Mouse (Mus musculus) CH12.LX (cell line): ENCODE results near the gene Slc6a20b. TPM values are rescaled to one million over a fixed set of nuclear protein-coding genes. Genes with fewer than 3 reads are reported as not detected.

Experiments used
- DNase-seq: peaks from one replicate; pipeline ENCODE4 v3.0.0-alpha.2; 2013; ENCODE audit errors: extremely low read depth
- H3K27ac ChIP-seq: 2 replicates; pipeline ENCODE4 v1.5.1; 2012; ENCODE audit warnings: low read depth, mild to moderate bottlenecking, control low read depth, moderate library complexity; ENCODE audit not compliant: insufficient read depth
- H3K27me3 ChIP-seq: replicated peaks from 2 replicates; pipeline ENCODE3; 2012; ENCODE audit warnings: inconsistent platforms
- H3K36me3 ChIP-seq, 2 experiments: replicated peaks in 1 of 2; 2 replicates each; pipeline versions ENCODE3 to v1.6.1; 2012; ENCODE audit warnings: inconsistent platforms in 1 of 2, low read length in 1 of 2, mild to moderate bottlenecking in 1 of 2, mixed read lengths in 1 of 2, moderate library complexity in 1 of 2; ENCODE audit not compliant: control insufficient read depth in 1 of 2, insufficient read depth in 1 of 2
- H3K4me1 ChIP-seq, 2 experiments: 2 replicates each; pipeline ENCODE4 v1.6.1; 2012; ENCODE audit warnings: inconsistent platforms in 1 of 2, moderate library complexity in 1 of 2; ENCODE audit not compliant: insufficient read depth in 2 of 2, control insufficient read depth in 1 of 2
- H3K4me2 ChIP-seq: 2 replicates; pipeline ENCODE4 v1.6.1; 2012; ENCODE audit warnings: low read depth, mild to moderate bottlenecking, control low read depth; ENCODE audit not compliant: poor library complexity, insufficient read depth, severe bottlenecking
- H3K4me3 ChIP-seq, 3 experiments: fragments of 150-350 bp in 1 of 3; sonication (generic) in 1 of 3; replicated peaks in 1 of 3; 2 replicates each; pipeline versions ENCODE3 to v1.5.1; 2011 to 2012; ENCODE audit warnings: low read depth in 2 of 3, low read length in 2 of 3, mild to moderate bottlenecking in 2 of 3, moderate library complexity in 2 of 3, control low read depth in 1 of 3, improper control_type of control experiment in 1 of 3, inconsistent platforms in 1 of 3, mixed read lengths in 1 of 3; ENCODE audit not compliant: poor library complexity in 1 of 3
- H3K79me2 ChIP-seq: replicated peaks from 2 replicates; pipeline ENCODE4 v1.6.1; 2012; ENCODE audit warnings: mild to moderate bottlenecking, moderate library complexity; ENCODE audit not compliant: control insufficient read depth, poor library complexity, insufficient read depth, severe bottlenecking; ENCODE audit errors: extremely low read depth
- H3K9ac ChIP-seq: 2 replicates; pipeline ENCODE4 v1.6.1; 2012; ENCODE audit warnings: low read depth, mild to moderate bottlenecking, control low read depth, moderate library complexity; ENCODE audit not compliant: insufficient read depth
- H3K9me3 ChIP-seq: replicated peaks from 2 replicates; pipeline ENCODE3; 2012; ENCODE audit warnings: low read length, inconsistent platforms, mixed read lengths
- BHLHE40 ChIP-seq: IDR thresholded peaks from 2 replicates; pipeline ENCODE4 v1.6.1; 2011; ENCODE audit warnings: mild to moderate bottlenecking, low read depth, low read length, improper control_type of control experiment
- CTCF ChIP-seq, 2 experiments: IDR thresholded peaks in 1 of 2; conservative IDR thresholded peaks in 1 of 2; 2 replicates each; pipeline ENCODE4 v1.5.1; 2011 to 2012; ENCODE audit warnings: low read depth in 2 of 2, low read length in 2 of 2, improper control_type of control experiment in 1 of 2, inconsistent platforms in 1 of 2, mild to moderate bottlenecking in 1 of 2, moderate library complexity in 1 of 2
- IRF4 ChIP-seq: IDR thresholded peaks from 2 replicates; pipeline ENCODE4 v1.6.1; 2014; ENCODE audit warnings: low read depth, mild to moderate bottlenecking, inconsistent platforms, low read length, improper control_type of control experiment
- JUN ChIP-seq: IDR thresholded peaks from 2 replicates; pipeline ENCODE4 v1.6.1; 2011; ENCODE audit warnings: low read depth, mild to moderate bottlenecking, low read length, improper control_type of control experiment, moderate library complexity; ENCODE audit not compliant: insufficient read depth
- MAX ChIP-seq: IDR thresholded peaks from 2 replicates; pipeline ENCODE4 v1.6.1; 2011; ENCODE audit warnings: low read length, improper control_type of control experiment
- MEF2A ChIP-seq: IDR thresholded peaks from 2 replicates; pipeline ENCODE4 v1.6.1; 2014; ENCODE audit warnings: low read depth, mild to moderate bottlenecking, inconsistent platforms, low read length, improper control_type of control experiment, borderline replicate concordance
- MXI1 ChIP-seq: IDR thresholded peaks from 2 replicates; pipeline ENCODE4 v1.6.1; 2011; ENCODE audit warnings: mild to moderate bottlenecking, low read depth, low read length, improper control_type of control experiment
- NELFE ChIP-seq: IDR thresholded peaks from 2 replicates; pipeline ENCODE4 v1.6.1; 2011; ENCODE audit warnings: low read depth, low read length, improper control_type of control experiment
- RAD21 ChIP-seq: IDR thresholded peaks from 2 replicates; pipeline ENCODE4 v1.6.1; 2011; ENCODE audit warnings: low read depth, mild to moderate bottlenecking, low read length, improper control_type of control experiment, moderate library complexity
- SIN3A ChIP-seq: IDR thresholded peaks from 2 replicates; pipeline ENCODE4 v1.6.1; 2012; ENCODE audit warnings: low read length, improper control_type of control experiment, inconsistent platforms
- SMC3 ChIP-seq: IDR thresholded peaks from 2 replicates; pipeline ENCODE4 v1.6.1; 2011; ENCODE audit warnings: low read depth, low read length, improper control_type of control experiment
- UBTF ChIP-seq: IDR thresholded peaks from 2 replicates; pipeline ENCODE4 v1.6.1; 2012; ENCODE audit warnings: low read depth, mild to moderate bottlenecking, inconsistent platforms, low read length, improper control_type of control experiment, moderate library complexity
- USF1 ChIP-seq: IDR thresholded peaks from 2 replicates; pipeline ENCODE4 v1.6.1; 2014; ENCODE audit warnings: low read depth, mild to moderate bottlenecking, inconsistent platforms, low read length, improper control_type of control experiment
- ZC3H11A ChIP-seq: IDR thresholded peaks from 2 replicates; pipeline ENCODE4 v1.6.1; 2012; ENCODE audit warnings: low read depth, mild to moderate bottlenecking, inconsistent platforms, low read length, improper control_type of control experiment
- ZMIZ1 ChIP-seq: IDR thresholded peaks from 2 replicates; pipeline ENCODE4 v1.6.1; 2012; ENCODE audit warnings: low read depth, mild to moderate bottlenecking, inconsistent platforms, low read length, improper control_type of control experiment
- ZNF384 ChIP-seq: IDR thresholded peaks from 2 replicates; pipeline ENCODE4 v1.6.1; 2012; ENCODE audit warnings: low read depth, low read length, improper control_type of control experiment, inconsistent platforms
- dilution Hi-C: fragments of 300-500 bp; cut with MboI; formaldehyde crosslinking; loops from 2 replicates; pipeline ENCODE4 v1.14.3; 2020; ENCODE audit warnings: low sequenced_read_pairs; ENCODE audit not compliant: extremely low pct_unique_long_range_greater_than_20kb, extremely low pct_ligation_motif_present
- in situ Hi-C: fragments of 300-500 bp; cut with MboI; formaldehyde crosslinking; loops from 3 replicates; pipeline ENCODE4 v1.14.3; 2019; ENCODE audit warnings: low sequenced_read_pairs, low pct_ligation_motif_present, low pct_unique_long_range_greater_than_20kb, mixed read lengths
- polyA plus RNA-seq: library from polyadenylated mRNA; unstranded; fragments of >175 nt; gene quantifications from 2 replicates; pipeline ENCODE4 v1.2.1, GENCODE M21; 2012; ENCODE audit warnings: low read depth; ENCODE audit not compliant: insufficient read length
- total RNA-seq, 2 experiments: library from RNA; depleted of rRNA; stranded (reverse); fragments of 300-350 nt in 1 of 2; fragments of >200 nt in 1 of 2; gene quantifications; 2 replicates each; pipeline ENCODE4 v1.2.3; 2012 to 2014

Slc6a20b gene
- total and polyA plus RNA-seq, 3 experiments = 0.55 TPM; not detected in 2

- TF ChIP-seq ZNF384 (no peak), MXI1 (no peak), JUN (no peak), UBTF (no peak), BHLHE40 (no peak), SMC3 (no peak), USF1 (no peak), ZMIZ1 (no peak), NELFE (no peak), MEF2A (no peak)
- Histone ChIP-seq H3K27ac (no peak overlapping the region), H3K4me2 (no peak overlapping the region), H3K4me3 (no peak overlapping the region), H3K9ac (no peak overlapping the region), H3K4me1 (no peaks in the 10 kb centered on the region), H3K9me3 (no peaks in the 10 kb centered on the region), H3K36me3 (no peaks in the 10 kb centered on the region), H3K79me2 (no peaks in the 10 kb centered on the region; the same call in 1 of the 2 replicates), H3K27me3 (no peaks in the 10 kb centered on the region)
- in situ Hi-C loops = no loop called here
- dilution Hi-C loops = no loop called here
- no peak for DNase-seq
Measured at GRCm38 (mm10) chr9:123649785-123650511, 17.6 kb upstream of the Slc6a20b start.

- peaks cover 2% of the 10 kb centered on the region for H3K9me3 ChIP-seq
- peaks cover 0 to 14% of the 10 kb centered on the region in 2 experiments; a peak in 2 of 4 replicates for H3K4me1 ChIP-seq
- in situ Hi-C loops (no loop called here), dilution Hi-C loops (no loop called here)
- no peak for DNase-seq
- H3K9ac ChIP-seq = no peak overlapping the region
- no peaks in the 10 kb centered on the region for H3K79me2 ChIP-seq
- H3K36me3 ChIP-seq = no peaks in the 10 kb centered on the region
- no peak for TF ChIP-seq MAX
- TF ChIP-seq SIN3A = no peak
- no peak for TF ChIP-seq IRF4
- no peak overlapping the region for H3K4me2 ChIP-seq
- H3K27me3 ChIP-seq = no peaks in the 10 kb centered on the region
- H3K4me3 ChIP-seq = no peak overlapping the region
- H3K27ac ChIP-seq = no peak overlapping the region
Measured at GRCm38 (mm10) chr9:123640106-123640505, 7.7 kb upstream of the Slc6a20b start.

- in situ Hi-C loops (no loop called here), dilution Hi-C loops (no loop called here)
- Histone ChIP-seq H3K27me3 (no peaks in the 10 kb centered on the region), H3K4me1 (peaks cover 0 to 14% of the 10 kb centered on the region in 2 experiments; a peak in 2 of 4 replicates), H3K4me3 (no peak overlapping the region), H3K36me3 (no peaks in the 10 kb centered on the region), H3K4me2 (peak overlapping the region; percentile 50; the same call in 1 of the 2 replicates), H3K9me3 (peaks cover 2% of the 10 kb centered on the region), H3K27ac (no peak overlapping the region), H3K9ac (no peak overlapping the region), H3K79me2 (no peaks in the 10 kb centered on the region)
- no peak for TF ChIP-seq SIN3A
- peak; percentile 78 for TF ChIP-seq SMC3
- peak in 1 of 2 experiments; percentile 87; a peak in 3 of 4 replicates for TF ChIP-seq CTCF (conservative IDR thresholded peaks at IDR 0.05 in 1 of 2, IDR thresholded peaks at IDR 0.05 in 1 of 2; ENCODE audit: low read depth in 2 of 2, low read length in 2 of 2)
- peak; percentile 81 for TF ChIP-seq RAD21
- 0 out of 2 replicates have a peak, but pooled peaks have one; percentile 19 for TF ChIP-seq ZC3H11A
- peak; percentile 38 for DNase-seq
Measured at GRCm38 (mm10) chr9:123638668-123639089, 6.3 kb upstream of the Slc6a20b start.
